Mouse (Mus musculus) hindbrain, postnatal 0 days (tissue): ENCODE data around the gene Wdr95. TPM values are rescaled to one million over a fixed set of nuclear protein-coding genes. Genes with fewer than 3 reads are reported as not detected.
A peak's percentile ranks its signal among the peaks of the same experiment; 100 is the strongest.

ENCODE experiments used
- ATAC-seq: fragments of 200-750 bp; cut with Nextera tagmentation; 2 replicates; pipeline ENCODE4 v1.8.0; 2017; ENCODE audit warnings: mild to moderate bottlenecking, moderate TSS enrichment, moderate library complexity
- DNase-seq: peaks from one replicate; pipeline ENCODE4 v3.0.0-alpha.2; 2015; ENCODE audit warnings: low spot score
- H3K27ac ChIP-seq: fragments of 300-500 bp; sonication (generic); 2 replicates; pipeline ENCODE4 v1.5.1; 2014; ENCODE audit warnings: mild to moderate bottlenecking
- H3K27me3 ChIP-seq: fragments of 300-500 bp; sonication (generic); 2 replicates; pipeline ENCODE4 v1.6.1; 2014; ENCODE audit warnings: low read length, mixed read lengths; ENCODE audit not compliant: insufficient read depth
- H3K36me3 ChIP-seq: fragments of 300-500 bp; sonication (generic); 2 replicates; pipeline ENCODE4 v1.6.1; 2014; ENCODE audit warnings: low read length, mixed read lengths; ENCODE audit not compliant: insufficient read depth
- H3K4me1 ChIP-seq: fragments of 300-500 bp; sonication (generic); 2 replicates; pipeline ENCODE4 v1.6.1; 2014; ENCODE audit warnings: antibody characterized with exemption, low read length, mixed read lengths; ENCODE audit not compliant: insufficient read depth
- H3K4me2 ChIP-seq: fragments of 300-500 bp; sonication (generic); 2 replicates; pipeline ENCODE4 v1.6.1; 2014; ENCODE audit warnings: low read depth, mild to moderate bottlenecking, low read length, moderate library complexity, mixed read lengths
- H3K4me3 ChIP-seq: fragments of 300-500 bp; sonication (generic); 2 replicates; pipeline ENCODE4 v1.5.1; 2014; ENCODE audit warnings: low read length
- H3K9ac ChIP-seq: fragments of 300-500 bp; sonication (generic); replicated peaks from 2 replicates; pipeline ENCODE4 v1.6.1; 2014; ENCODE audit warnings: mild to moderate bottlenecking, low read length, moderate library complexity, mixed read lengths
- H3K9me3 ChIP-seq: fragments of 300-500 bp; sonication (generic); 2 replicates; pipeline ENCODE4 v1.6.1; 2016; ENCODE audit warnings: low read length, mixed read lengths
- CTCF ChIP-seq: IDR thresholded peaks from 2 replicates; pipeline ENCODE4 v1.5.1; 2016; ENCODE audit warnings: antibody characterized with exemption, control low read depth, low read depth
- WGBS: fragments of 180-500 bp; shearing (Covaris S2); extraction: QIAGEN DNeasy Blood & Tissue Kit; methylation state at CpG from one replicate; pipeline ENCODE4 v1.1.7; 2014; 5-methylcytosine and 5-hydroxymethylcytosine counted together
- polyA plus RNA-seq: library from polyadenylated mRNA; unstranded; fragments of >200 nt; fragmentation: Nextera tagmentation; extraction: Ambion mirVana; gene quantifications from 2 replicates; pipeline ENCODE4 v1.2.1, GENCODE M21; 2015
- total RNA-seq: library from RNA; depleted of rRNA; stranded (reverse); fragments of >200 nt; gene quantifications from 2 replicates; pipeline ENCODE4 v1.2.3, GENCODE M21; 2014

Wdr95 gene
- total and polyA plus RNA-seq, 2 experiments from 2014 or later = 0.19 TPM; not detected in 1

DNA sequence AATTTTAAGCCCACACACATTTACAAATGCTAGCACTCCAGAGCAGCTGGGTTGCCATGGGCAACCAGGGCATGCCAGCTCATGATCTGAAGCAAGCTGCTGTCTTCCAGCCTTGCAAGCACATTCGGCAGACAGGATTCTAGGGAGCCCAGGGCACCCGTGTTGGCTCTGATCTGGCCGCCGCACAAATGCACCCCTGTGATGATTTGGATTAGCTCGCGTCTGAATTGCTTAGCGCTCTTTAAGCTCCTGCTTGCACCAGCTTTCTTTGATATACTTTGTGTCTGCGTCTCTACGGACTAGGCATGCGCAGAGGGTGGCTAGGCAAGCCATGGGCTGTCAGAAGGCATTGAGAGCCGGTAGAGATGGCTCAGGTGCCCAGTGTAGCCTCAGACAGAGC, 39.3 kb upstream of the Wdr95 start:
- 9% methylated on average over 11 of the region's 11 CpGs for WGBS
- ATAC-seq = peak; percentile 93

DNA sequence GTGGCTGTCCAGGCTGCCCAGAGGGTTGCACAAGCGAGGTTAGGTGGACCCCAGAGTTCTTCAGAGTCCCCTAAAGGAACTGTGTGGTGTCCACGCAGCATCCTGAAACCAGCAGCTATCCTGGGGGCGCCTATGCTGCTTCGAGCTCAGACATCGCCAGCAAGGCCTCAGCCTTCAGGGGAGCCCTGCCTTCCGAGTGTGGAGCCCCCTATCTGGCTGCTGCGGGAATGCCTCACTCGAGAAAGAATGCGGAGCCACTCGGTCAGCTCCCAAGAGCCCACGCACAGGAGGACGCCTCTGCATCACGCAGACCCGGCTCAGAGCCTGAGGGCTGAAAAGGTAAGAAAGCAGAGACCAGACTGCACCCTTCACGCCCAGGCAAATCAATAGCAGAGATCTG, 38.2 kb upstream of the Wdr95 start:
- TF ChIP-seq CTCF = peak; percentile 57
- WGBS = 53% methylated on average over 15 of the region's 15 CpGs
- no peaks in the 10 kb centered on the region for H3K36me3 ChIP-seq

More for the DNA sequence above, 39.3 kb upstream of the Wdr95 start:
- peak; percentile 93 for DNase-seq
- Histone ChIP-seq H3K4me2 (peak overlapping the region; percentile 51), H3K27me3 (no peaks in the 10 kb centered on the region), H3K4me3 (peak overlapping the region; percentile 18; the same call in 1 of the 2 replicates), H3K9me3 (no peaks in the 10 kb centered on the region), H3K36me3 (no peaks in the 10 kb centered on the region), H3K9ac (no peak overlapping the region; the same call in 1 of the 2 replicates), H3K27ac (peak overlapping the region; percentile 83), H3K4me1 (peaks cover 27% of the 10 kb centered on the region)
- TF ChIP-seq CTCF = no peak

GRCm38 (mm10) chr5:149495655-149496054, 32.8 kb upstream of the Wdr95 start:
- 13% methylated on average over 6 of the region's 6 CpGs for WGBS
- no peak for TF ChIP-seq CTCF
- H3K27ac ChIP-seq = peak overlapping the region; percentile 61
- H3K9me3 ChIP-seq = no peaks in the 10 kb centered on the region
- DNase-seq = peak; percentile 42
- no peaks in the 10 kb centered on the region for H3K27me3 ChIP-seq
- no peak overlapping the region for H3K4me2 ChIP-seq
- no peak for ATAC-seq
- peaks cover 18% of the 10 kb centered on the region for H3K4me1 ChIP-seq
- H3K4me3 ChIP-seq = no peak overlapping the region
- H3K36me3 ChIP-seq = no peaks in the 10 kb centered on the region
- H3K9ac ChIP-seq = no peak overlapping the region

More for the DNA sequence above, 38.2 kb upstream of the Wdr95 start:
- no peaks in the 10 kb centered on the region for H3K9me3 ChIP-seq
- no peak overlapping the region for H3K9ac ChIP-seq
- peaks cover 27% of the 10 kb centered on the region for H3K4me1 ChIP-seq
- no peak for ATAC-seq
- H3K27me3 ChIP-seq = no peaks in the 10 kb centered on the region
- no peak overlapping the region for H3K4me2 ChIP-seq
- peak; percentile 59 for DNase-seq
- peak overlapping the region; percentile 83 for H3K27ac ChIP-seq
- no peak overlapping the region for H3K4me3 ChIP-seq

DNA sequence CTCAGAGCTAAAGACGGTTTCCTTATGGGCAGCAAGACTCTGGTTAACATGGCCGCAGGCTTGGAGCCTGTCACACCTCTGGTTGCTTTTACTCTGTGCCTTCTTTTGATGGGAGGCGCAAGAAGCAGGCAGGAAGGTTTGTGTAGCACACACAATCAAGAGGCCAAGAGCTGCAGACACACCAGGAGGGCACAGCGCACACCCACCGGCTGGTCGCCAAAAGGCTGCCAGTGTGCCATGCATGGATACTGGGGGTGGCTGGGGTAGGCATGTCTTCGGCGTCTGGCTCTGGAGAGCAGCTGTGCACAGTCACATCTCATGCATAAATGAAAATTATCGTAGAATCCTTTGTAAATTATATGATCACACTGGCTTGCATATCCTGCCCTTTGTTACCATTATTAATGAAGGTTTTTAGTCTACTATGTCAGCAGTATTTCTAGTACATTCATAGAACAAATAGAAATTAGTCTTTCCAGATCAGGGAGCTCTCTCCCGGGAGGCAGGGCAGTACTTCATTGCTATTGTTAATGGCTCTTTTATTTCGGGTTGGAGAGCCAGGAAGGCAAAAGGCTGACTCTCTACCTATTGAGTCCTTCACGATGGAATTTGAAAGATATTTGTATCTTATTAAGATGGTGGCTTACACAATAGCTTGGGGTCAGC, 31.9 kb upstream of the Wdr95 start:
- Histone ChIP-seq H3K4me1 (peaks cover 17% of the 10 kb centered on the region), H3K27me3 (no peaks in the 10 kb centered on the region), H3K4me2 (no peak overlapping the region), H3K27ac (peak overlapping the region; percentile 61), H3K9ac (no peak overlapping the region), H3K36me3 (no peaks in the 10 kb centered on the region), H3K4me3 (no peak overlapping the region), H3K9me3 (no peaks in the 10 kb centered on the region)
- ATAC-seq (peak; percentile 41; the same call in 1 of the 2 replicates), DNase-seq (peak; percentile 40)
- WGBS = 21% methylated on average over 12 of the region's 12 CpGs
- no peak for TF ChIP-seq CTCF

- ATAC-seq (no peak), DNase-seq (no peak)
- Histone ChIP-seq H3K4me3 (no peak overlapping the region), H3K9ac (no peak overlapping the region), H3K4me2 (no peak overlapping the region), H3K9me3 (no peaks in the 10 kb centered on the region), H3K36me3 (no peaks in the 10 kb centered on the region), H3K4me1 (peaks cover 25% of the 10 kb centered on the region), H3K27me3 (no peaks in the 10 kb centered on the region), H3K27ac (no peak overlapping the region)
- 50% methylated on average over 4 of the region's 4 CpGs for WGBS
- TF ChIP-seq CTCF = no peak
These were observed 28.5 kb upstream of the Wdr95 start for GRCm38 (mm10) chr5:149499936-149500335.

GRCm38 (mm10) chr5:149503423-149504175, 24.9 kb upstream of the Wdr95 start:
- no peak for TF ChIP-seq CTCF
- peak; percentile 43 for DNase-seq
- Histone ChIP-seq H3K9ac (no peak overlapping the region), H3K4me1 (peaks cover 8% of the 10 kb centered on the region; the same call in 1 of the 2 replicates), H3K27ac (peak overlapping the region; percentile 62), H3K9me3 (no peaks in the 10 kb centered on the region), H3K4me3 (no peak overlapping the region), H3K4me2 (0 out of 2 replicates have a peak overlapping the region, but pooled peaks have one; percentile 7), H3K36me3 (no peaks in the 10 kb centered on the region), H3K27me3 (no peaks in the 10 kb centered on the region)
- WGBS = 50% methylated on average over 23 of the region's 23 CpGs
- ATAC-seq = peak; percentile 39; the same call in 1 of the 2 replicates
